ENCODE assay signal across 21 mouse cellular contexts in the genomic region with DNA sequence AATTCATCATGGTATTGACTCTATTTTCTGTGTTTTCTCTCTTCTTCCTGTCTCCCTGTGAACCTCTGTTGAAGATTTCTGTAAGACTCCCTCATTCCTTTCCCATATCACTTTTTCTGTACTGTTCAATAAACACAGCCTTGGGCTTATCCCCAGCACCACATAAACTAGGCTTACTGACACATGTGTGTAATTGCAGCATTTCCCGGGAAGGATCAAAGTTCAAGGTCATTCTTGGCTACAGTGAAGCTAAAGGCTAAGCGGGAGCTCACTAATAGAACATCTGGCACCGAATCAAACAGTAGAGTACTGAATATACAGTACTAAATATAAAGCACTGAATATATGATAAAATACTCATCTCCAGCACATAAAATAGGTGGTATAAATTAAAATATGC. TPM values are rescaled to one million over a fixed set of nuclear protein-coding genes. Genes with fewer than 3 reads are reported as not detected.
DNase-seq lines count a peak whose midpoint lies in the region; ATAC-seq and TF ChIP-seq lines count a peak whose summit lies in the region.
"Had no signal": no experiment of that assay in that cellular context is flagged by ENCODE, and none has a peak within 500 bp of the region (broad histone marks: within the 10 kb centered on the region; RNA-seq: fewer than 3 reads in every experiment).

No protein-coding gene starts in this region.

- H3K27me3 ChIP-seq in kidney, embryonic 16.5 days (ENCODE audit: insufficient read depth, low read length) = no peaks in the 10 kb centered on the region
- no peaks in the 10 kb centered on the region for H3K27me3 ChIP-seq in lung, embryonic 16.5 days (ENCODE audit: control insufficient read depth, insufficient read depth, low read depth, low read length)
- H3K27me3 ChIP-seq: CH12.LX; forebrain, embryonic 13.5 days; heart, embryonic 13.5 days; hindbrain, embryonic 15.5 days; Patski had no signal

- no peak for TF ChIP-seq CTCF in lung, adult 2 months (IDR thresholded peaks at IDR 0.05; ENCODE audit: insufficient read depth, low read length)

- no peak overlapping the region for H3K27ac ChIP-seq in kidney, embryonic 16.5 days (ENCODE audit: low read length)
- no peak overlapping the region for H3K27ac ChIP-seq in lung, embryonic 16.5 days (ENCODE audit: low read length)
- H3K27ac ChIP-seq: forebrain, embryonic 13.5 days; gastrocnemius, adult 2 months; heart, embryonic 13.5 days; hindbrain, embryonic 15.5 days had no signal

- H3K9me3 ChIP-seq in kidney, embryonic 16.5 days (ENCODE audit: low read length) = no peaks in the 10 kb centered on the region
- no peaks in the 10 kb centered on the region for H3K9me3 ChIP-seq in lung, embryonic 16.5 days (ENCODE audit: control insufficient read depth, low read length)
- H3K9me3 ChIP-seq: forebrain, embryonic 13.5 days; heart, embryonic 13.5 days; hindbrain, embryonic 15.5 days had no signal

- no peak overlapping the region for H3K4me3 ChIP-seq in kidney, embryonic 16.5 days (ENCODE audit: low read length)
- H3K4me3 ChIP-seq in lung, embryonic 16.5 days (ENCODE audit: low read length) = no peak overlapping the region
- H3K4me3 ChIP-seq in lung, adult 2 months (replicated peaks; ENCODE audit: extremely low read depth, low read depth, low read length) = no peak overlapping the region
- H3K4me3 ChIP-seq: forebrain, embryonic 13.5 days; gastrocnemius, adult 2 months; heart, embryonic 13.5 days; hindbrain, embryonic 15.5 days had no signal

- no peak overlapping the region for H3K4me2 ChIP-seq in kidney, embryonic 16.5 days (replicated peaks; ENCODE audit: low read depth, low read length)
- H3K4me2 ChIP-seq in lung, embryonic 16.5 days (ENCODE audit: low read depth, low read length) = no peak overlapping the region
- H3K4me2 ChIP-seq: forebrain, embryonic 13.5 days; heart, embryonic 13.5 days; hindbrain, embryonic 15.5 days had no signal

- WGBS in kidney, embryonic 16.5 days = 66% methylated on average over 3 of the region's 3 CpGs
- 38% methylated on average over 3 of the region's 3 CpGs for WGBS in lung, embryonic 16.5 days
- 60% methylated on average over 3 of the region's 3 CpGs for WGBS in lung, adult 2 months

- no peaks in the 10 kb centered on the region for H3K36me3 ChIP-seq in kidney, embryonic 16.5 days (ENCODE audit: insufficient read depth, low read length)
- H3K36me3 ChIP-seq in lung, embryonic 16.5 days (ENCODE audit: control insufficient read depth, insufficient read depth, low read length) = no peaks in the 10 kb centered on the region
- H3K36me3 ChIP-seq: heart, embryonic 13.5 days; hindbrain, embryonic 15.5 days had no signal

- no peak for TF ChIP-seq POLR2A in lung, adult 2 months (IDR thresholded peaks at IDR 0.05; ENCODE audit: borderline replicate concordance, extremely low read depth, low read depth, low read length)

- ATAC-seq in kidney, embryonic 16.5 days (ENCODE audit: low FRiP score, low TSS enrichment) = no peak
- peak; percentile 86 for ATAC-seq in lung, embryonic 16.5 days (ENCODE audit: low read depth)
- ATAC-seq: activated CD4-positive, CD25-positive, alpha-beta regulatory T cell, adult 4 months; forebrain, embryonic 13.5 days; forebrain, postnatal 0 days; Patski had no signal

- H3K9ac ChIP-seq in kidney, embryonic 16.5 days (replicated peaks; ENCODE audit: low read length) = no peak overlapping the region
- H3K9ac ChIP-seq in lung, embryonic 16.5 days (ENCODE audit: low read length) = no peak overlapping the region
- H3K9ac ChIP-seq: forebrain, embryonic 13.5 days; forebrain, postnatal 0 days; heart, embryonic 13.5 days; hindbrain, embryonic 15.5 days had no signal

- DNase-seq in adrenal gland, postnatal 14 days = peak; percentile 23
- DNase-seq in adrenal gland, postnatal 10 days = no peak
- peak; percentile 14 for DNase-seq in kidney, adult 9 months
- no peak for DNase-seq in lung, adult 2 months
- DNase-seq in lung, postnatal 14 days = peak; percentile 4
- DNase-seq in frontal cortex, adult 2 months (ENCODE audit: extremely low spot score in 1 of 2, low spot score in 1 of 2) = no peak
- DNase-seq: cerebellum, adult 11-12 months; cerebellum, adult 9-10 months; cerebellum, postnatal 25 days; forebrain, postnatal 0 days; gastrocnemius, adult 2 months; gastrocnemius, postnatal 25 days; heart, postnatal 36 days had no signal

- H3K4me1 ChIP-seq in kidney, embryonic 16.5 days (ENCODE audit: insufficient read depth, low read length) = no peaks in the 10 kb centered on the region
- H3K4me1 ChIP-seq in lung, embryonic 16.5 days (replicated peaks; ENCODE audit: control insufficient read depth, insufficient read depth, low read length) = no peaks in the 10 kb centered on the region
- H3K4me1 ChIP-seq in lung, adult 2 months (ENCODE audit: control insufficient read depth, insufficient read depth, low read length) = no peaks in the 10 kb centered on the region
- H3K4me1 ChIP-seq: forebrain, embryonic 13.5 days; hindbrain, embryonic 15.5 days had no signal

RNA-seq across cellular contexts. Expression of a gene that starts 25.2 kb away (rescaled TPM):
- total RNA-seq in adrenal gland, postnatal 14 days (2021) = 3.1 and 3.9 TPM in 2 replicates
- 1 to 10 TPM; 3.7 to 4.8 TPM for total RNA-seq in adrenal gland, postnatal 10 days (2021)
- polyA plus RNA-seq in kidney, embryonic 16.5 days (2015; fragmentation: Nextera tagmentation; extraction: Ambion mirVana) = 11.1 and 13.1 TPM in 2 replicates
- polyA plus RNA-seq in lung, embryonic 16.5 days (2015; fragmentation: Nextera tagmentation; extraction: Ambion mirVana) = 11.4 and 13.1 TPM in 2 replicates
- polyA plus RNA-seq in lung, adult 2 months (2012; rRNA removed) = 0.06 and 0.14 TPM in 2 replicates
- 0.06 and 0.08 TPM in 2 replicates for polyA plus RNA-seq in frontal cortex, adult 2 months (2012; rRNA removed)

Comparison
In these comparisons a context has a peak if more than half of its experiments do, and no peak if none do; other contexts are left out.
1. DNase-seq: peak in adrenal gland, postnatal 14 days (single experiment), kidney, adult 9 months (single experiment) and lung, postnatal 14 days (single experiment); none in adrenal gland, postnatal 10 days (single experiment), lung, adult 2 months (single experiment) and frontal cortex, adult 2 months (0 of 2).
2. RNA of a gene that starts 25.2 kb away (polyA plus RNA-seq): 11.4 to 13.1 TPM in lung, embryonic 16.5 days and 11.1 to 13.1 TPM in kidney, embryonic 16.5 days; 0.06 to 0.14 TPM in lung, adult 2 months and 0.06 to 0.08 TPM in frontal cortex, adult 2 months; every median in the first group is over 10 times any median in the second.